Mouse (Mus musculus) stomach, embryonic 16.5 days (tissue): ENCODE data around the gene Rabif. TPM values are rescaled to one million over a fixed set of nuclear protein-coding genes. Genes with fewer than 3 reads are reported as not detected.

Experiments used
- ATAC-seq: fragments of 200-750 bp; cut with Nextera tagmentation; 2 replicates; pipeline ENCODE4 v1.8.0; 2017; ENCODE audit warnings: moderate number of reproducible peaks, moderate TSS enrichment; ENCODE audit not compliant: insufficient read depth, low FRiP score
- H3K27ac ChIP-seq: fragments of 300-500 bp; sonication (generic); 2 replicates; pipeline ENCODE4 v1.5.1; 2014; ENCODE audit warnings: low read length
- H3K27me3 ChIP-seq: fragments of 300-500 bp; sonication (generic); 2 replicates; pipeline ENCODE4 v1.6.1; 2014; ENCODE audit warnings: low read length, control low read depth, mixed read lengths; ENCODE audit not compliant: control insufficient read depth, insufficient read depth
- H3K36me3 ChIP-seq: fragments of 300-500 bp; sonication (generic); 2 replicates; pipeline ENCODE4 v1.6.1; 2014; ENCODE audit warnings: low read length; ENCODE audit not compliant: control insufficient read depth, insufficient read depth
- H3K4me1 ChIP-seq: fragments of 300-500 bp; sonication (generic); 2 replicates; pipeline ENCODE4 v1.6.1; 2014; ENCODE audit warnings: low read length, control low read depth, mixed read lengths; ENCODE audit not compliant: control insufficient read depth, insufficient read depth
- H3K4me2 ChIP-seq: fragments of 300-500 bp; sonication (generic); 2 replicates; pipeline ENCODE4 v1.6.1; 2014; ENCODE audit warnings: low read depth, low read length, mixed read lengths
- H3K4me3 ChIP-seq: fragments of 300-500 bp; sonication (generic); replicated peaks from 2 replicates; pipeline ENCODE4 v1.5.1; 2014; ENCODE audit warnings: mild to moderate bottlenecking, low read length
- H3K9ac ChIP-seq: fragments of 300-500 bp; sonication (generic); 2 replicates; pipeline ENCODE4 v1.6.1; 2014; ENCODE audit warnings: low read length
- H3K9me3 ChIP-seq: fragments of 300-500 bp; sonication (generic); replicated peaks from 2 replicates; pipeline ENCODE4 v1.6.1; 2016; ENCODE audit warnings: low read length, control low read depth; ENCODE audit not compliant: control insufficient read depth
- WGBS: fragments of 180-500 bp; shearing (Covaris S2); extraction: QIAGEN DNeasy Blood & Tissue Kit; methylation state at CpG from one replicate; pipeline ENCODE4 v1.1.7; 2014; 5-methylcytosine and 5-hydroxymethylcytosine counted together
- polyA plus RNA-seq: library from polyadenylated mRNA; unstranded; fragments of >200 nt; fragmentation: Nextera tagmentation; extraction: Ambion mirVana; gene quantifications from 2 replicates; pipeline ENCODE4 v1.2.1, GENCODE M21; 2015

Gene Rabif
- polyA plus RNA-seq, 1 experiment from 2014 or later, result 40.2 TPM

DNA sequence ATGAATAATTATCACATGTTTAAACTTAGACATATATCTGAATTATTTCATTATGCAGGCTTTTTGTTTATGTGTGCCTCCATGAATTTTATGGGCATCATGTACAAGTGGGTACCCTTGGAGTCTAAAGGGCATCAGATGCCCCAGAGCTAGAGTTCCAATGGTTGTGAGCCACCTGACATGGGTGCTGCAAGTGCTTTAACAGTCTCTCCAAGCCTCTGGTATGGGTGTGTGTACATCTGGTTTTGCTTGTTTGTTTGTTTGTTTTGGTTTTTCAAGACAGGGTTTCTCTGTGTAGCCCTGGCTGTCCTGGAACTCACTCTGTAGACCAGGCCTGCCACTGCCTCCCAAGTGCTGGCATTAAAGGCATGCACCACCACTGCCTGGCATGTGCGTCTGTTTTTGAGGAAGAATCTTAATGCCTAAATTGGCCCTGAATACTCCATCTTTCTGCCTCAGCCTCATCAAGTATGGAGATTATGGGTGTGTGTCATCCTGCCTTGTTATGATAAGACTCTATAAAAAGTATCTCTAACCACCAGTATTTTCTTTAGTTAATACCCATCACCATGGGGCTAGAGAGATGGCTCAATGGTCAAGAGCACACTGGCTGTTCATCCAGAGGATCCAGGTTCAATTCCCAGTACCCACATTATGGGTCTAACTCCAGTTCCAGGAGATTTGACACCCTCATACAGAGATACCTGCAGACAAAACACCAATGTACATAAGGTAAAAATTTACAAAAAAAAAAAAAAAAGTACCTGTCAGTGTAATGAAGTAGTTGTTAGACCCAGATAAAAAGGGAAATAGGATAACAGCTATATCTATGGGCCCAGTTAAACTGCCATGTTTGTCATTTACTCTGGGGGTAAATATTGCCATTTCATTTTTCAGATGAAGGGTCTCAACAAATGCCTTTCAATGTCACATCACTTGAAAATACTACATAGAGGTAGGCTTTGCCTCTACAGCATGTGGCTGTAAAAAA is 33.9 kb upstream of the Rabif start:
- no peaks in the 10 kb centered on the region for H3K27me3 ChIP-seq
- no peak overlapping the region for H3K27ac ChIP-seq
- H3K4me2 ChIP-seq, result no peak overlapping the region
- H3K4me3 ChIP-seq, result no peak overlapping the region
- 94% methylated on average over 1 of the region's 1 CpGs for WGBS
- H3K36me3 ChIP-seq, result 0 out of 2 replicates have a peak, but pooled peaks cover 3% of the 10 kb centered on the region
- H3K9ac ChIP-seq, result no peak overlapping the region
- H3K9me3 ChIP-seq, result no peaks in the 10 kb centered on the region
- H3K4me1 ChIP-seq, result peaks cover 4% of the 10 kb centered on the region; the same call in 1 of the 2 replicates
- no peak for ATAC-seq

DNA sequence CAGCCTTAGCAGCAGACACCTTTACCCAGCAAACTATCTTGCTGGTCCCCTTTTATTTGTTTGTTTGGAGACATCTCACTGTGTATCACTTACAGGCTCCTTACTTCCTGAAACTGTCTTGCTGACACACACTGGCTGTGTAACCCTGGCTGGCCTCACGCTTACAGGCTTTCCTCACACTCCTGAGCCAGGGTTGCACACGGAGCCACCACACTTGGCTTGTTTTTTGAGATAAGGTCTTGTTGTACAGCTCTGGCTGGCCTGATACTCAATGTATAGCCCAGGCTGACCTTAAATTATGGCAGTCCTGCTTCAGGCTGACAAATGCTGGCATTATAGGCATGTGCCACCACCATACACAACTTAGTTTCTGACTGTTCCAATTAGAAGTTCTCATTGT is 9.8 kb upstream of the Rabif start:
- Histone ChIP-seq H3K9me3 (no peaks in the 10 kb centered on the region), H3K4me1 (no peaks in the 10 kb centered on the region), H3K27ac (no peak overlapping the region), H3K4me2 (no peak overlapping the region), H3K36me3 (peaks cover 15% of the 10 kb centered on the region), H3K27me3 (no peaks in the 10 kb centered on the region), H3K9ac (no peak overlapping the region), H3K4me3 (no peak overlapping the region)
- no peak for ATAC-seq
- WGBS, result 82% methylated on average over 2 of the region's 2 CpGs

DNA sequence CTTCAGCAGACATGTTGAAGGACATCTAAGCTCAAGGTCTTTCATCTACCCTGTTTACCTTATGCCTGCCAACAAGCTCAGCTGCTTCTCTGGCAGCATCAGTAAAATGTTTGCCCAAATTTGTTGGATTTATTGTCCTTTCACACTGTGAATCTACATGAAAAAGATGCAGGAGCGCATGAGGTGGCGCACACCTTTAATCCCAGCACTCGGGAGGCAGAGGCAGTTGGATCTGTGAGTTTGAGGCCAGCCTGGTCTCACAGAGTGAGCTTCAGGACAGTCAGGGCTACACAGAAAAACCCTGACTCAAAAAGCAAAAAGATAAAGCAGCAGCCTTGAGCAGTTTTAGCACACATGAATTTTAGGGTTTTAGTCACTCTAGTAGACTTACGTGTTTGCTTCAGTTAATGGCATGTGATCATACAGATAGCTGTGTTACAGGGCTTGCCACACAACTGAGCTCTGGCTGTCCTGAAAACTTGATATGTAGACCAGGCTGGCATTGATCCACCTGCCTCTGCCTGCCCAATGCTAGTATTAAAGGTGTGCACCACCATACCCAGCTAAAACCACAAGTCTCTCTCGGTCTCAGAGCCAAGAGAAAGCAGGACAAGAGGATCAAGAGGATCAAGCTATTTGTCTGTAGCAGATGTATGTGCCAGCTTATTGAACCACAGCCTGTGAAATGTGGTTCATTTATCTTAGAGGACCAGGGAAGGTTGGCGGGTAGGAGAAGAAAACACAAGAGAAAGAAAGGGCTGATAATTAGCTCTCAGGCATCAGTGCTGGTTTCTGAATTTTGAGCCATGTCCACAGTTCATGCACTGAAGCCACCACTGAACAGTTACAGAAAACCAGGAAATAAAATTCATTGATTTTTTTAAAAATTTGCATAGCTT is 3.3 kb upstream of the Rabif start:
- Histone ChIP-seq H3K4me3 (no peak overlapping the region), H3K36me3 (peaks cover 11% of the 10 kb centered on the region; the same call in 1 of the 2 replicates), H3K27ac (no peak overlapping the region), H3K9ac (no peak overlapping the region), H3K4me2 (no peak overlapping the region), H3K4me1 (peaks cover 10% of the 10 kb centered on the region), H3K9me3 (no peaks in the 10 kb centered on the region), H3K27me3 (no peaks in the 10 kb centered on the region)
- 87% methylated on average over 6 of the region's 6 CpGs for WGBS
- ATAC-seq, result no peak

DNA sequence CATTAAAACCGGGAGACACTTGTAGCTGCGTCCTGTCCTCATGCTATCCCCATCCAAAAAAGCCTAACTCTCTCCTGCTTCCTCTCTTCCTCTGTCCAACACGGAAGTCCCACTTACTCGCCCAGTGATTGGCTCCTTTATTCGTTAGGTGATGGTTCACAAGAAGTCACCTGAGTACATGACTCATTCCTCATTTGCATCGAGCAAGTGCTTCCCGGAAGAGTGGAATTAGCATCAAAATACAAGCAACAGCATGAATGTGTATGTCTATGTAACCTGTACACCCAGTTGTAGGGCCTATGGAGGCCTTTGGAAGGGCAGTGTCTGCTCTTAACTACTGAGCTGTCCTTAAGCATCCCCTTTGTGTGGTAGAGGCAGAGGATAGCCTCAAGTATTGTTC is 2.2 kb upstream of the Rabif start:
- no peak overlapping the region for H3K4me3 ChIP-seq
- no peaks in the 10 kb centered on the region for H3K9me3 ChIP-seq
- 75% methylated on average over 7 of the region's 7 CpGs for WGBS

DNA sequence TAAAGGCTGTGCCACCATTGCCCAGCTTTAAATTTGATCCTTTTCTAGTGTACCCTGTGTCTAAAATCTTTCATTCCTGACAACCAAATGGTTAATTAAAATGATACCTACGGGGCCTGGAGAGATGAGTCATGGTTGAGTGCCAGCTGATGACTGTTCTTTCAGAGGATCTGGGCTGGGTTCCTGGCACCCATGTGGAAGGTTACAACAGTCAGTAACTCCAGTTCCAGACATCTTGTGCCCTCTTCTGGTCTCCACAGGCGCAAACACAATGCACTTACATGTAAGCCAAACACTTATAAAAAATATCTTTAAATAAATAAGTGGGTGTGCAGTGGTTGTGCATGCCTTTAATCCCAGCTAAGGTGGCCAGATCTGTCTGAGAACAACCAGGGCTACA is 952 bp upstream of the Rabif start:
- no peak for ATAC-seq
- Histone ChIP-seq H3K27me3 (no peaks in the 10 kb centered on the region), H3K9ac (no peak overlapping the region), H3K36me3 (0 out of 2 replicates have a peak, but pooled peaks cover 7% of the 10 kb centered on the region), H3K4me1 (peaks cover 12% of the 10 kb centered on the region), H3K4me3 (no peak overlapping the region), H3K27ac (no peak overlapping the region), H3K9me3 (no peaks in the 10 kb centered on the region), H3K4me2 (no peak overlapping the region)
- WGBS, result 78% methylated on average over 2 of the region's 2 CpGs

More for the DNA sequence above, 2.2 kb upstream of the Rabif start:
- Histone ChIP-seq H3K4me2 (no peak overlapping the region), H3K27me3 (no peaks in the 10 kb centered on the region), H3K27ac (no peak overlapping the region), H3K9ac (no peak overlapping the region), H3K4me1 (peaks cover 12% of the 10 kb centered on the region), H3K36me3 (0 out of 2 replicates have a peak, but pooled peaks cover 8% of the 10 kb centered on the region)
- no peak for ATAC-seq

DNA sequence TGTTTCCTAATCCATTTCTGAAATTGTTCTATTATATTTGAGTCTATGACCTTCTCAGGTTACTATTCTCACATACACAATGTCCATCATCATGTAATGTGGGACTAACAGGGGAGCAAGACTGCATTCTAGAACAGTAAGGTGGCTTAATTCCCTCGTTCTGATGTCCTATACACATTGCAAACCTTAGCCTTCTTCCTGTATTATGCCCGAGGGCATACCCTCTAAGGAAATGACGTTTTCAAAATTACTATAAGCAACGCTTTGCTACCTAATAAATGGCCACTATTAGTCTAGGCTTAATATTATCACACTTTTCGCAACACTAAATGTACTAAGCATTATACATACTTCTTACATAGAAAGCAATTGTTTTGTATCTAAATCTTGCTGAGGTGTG is 492 bp upstream of the Rabif start:
- Histone ChIP-seq H3K36me3 (0 out of 2 replicates have a peak, but pooled peaks cover 2% of the 10 kb centered on the region), H3K4me3 (peak overlapping the region; percentile 86), H3K27me3 (no peaks in the 10 kb centered on the region), H3K4me1 (peaks cover 12% of the 10 kb centered on the region), H3K27ac (peak overlapping the region; percentile 97), H3K9me3 (no peaks in the 10 kb centered on the region), H3K4me2 (peak overlapping the region; percentile 60), H3K9ac (peak overlapping the region; percentile 86)
- WGBS, result 17% methylated on average over 5 of the region's 5 CpGs
- ATAC-seq, result no peak

DNA sequence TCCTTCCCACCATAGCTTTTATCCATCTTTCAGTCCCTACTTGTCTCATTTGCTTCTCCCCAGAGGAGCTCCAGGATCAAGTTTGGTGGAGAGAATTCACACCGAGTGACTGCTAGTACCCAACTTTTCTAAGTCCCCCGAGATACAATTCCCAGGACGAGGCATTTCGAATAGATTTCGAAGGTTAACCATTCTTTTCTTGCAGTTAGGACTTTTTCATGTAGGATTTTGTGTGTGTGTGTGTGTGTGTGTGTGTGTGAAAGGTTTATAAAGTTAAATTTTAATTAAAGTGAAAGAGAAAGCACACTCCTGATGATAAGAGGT is 730 bp downstream of the Rabif start:
- H3K27ac ChIP-seq, result peak overlapping the region; percentile 97
- H3K9me3 ChIP-seq, result no peaks in the 10 kb centered on the region
- ATAC-seq, result no peak
- no peaks in the 10 kb centered on the region for H3K36me3 ChIP-seq
- H3K4me2 ChIP-seq, result peak overlapping the region; percentile 83
- H3K4me3 ChIP-seq, result peak overlapping the region; percentile 86
- peak overlapping the region; percentile 86 for H3K9ac ChIP-seq
- H3K27me3 ChIP-seq, result no peaks in the 10 kb centered on the region
- H3K4me1 ChIP-seq, result peaks cover 12% of the 10 kb centered on the region
- WGBS, result 17% methylated on average over 5 of the region's 5 CpGs

DNA sequence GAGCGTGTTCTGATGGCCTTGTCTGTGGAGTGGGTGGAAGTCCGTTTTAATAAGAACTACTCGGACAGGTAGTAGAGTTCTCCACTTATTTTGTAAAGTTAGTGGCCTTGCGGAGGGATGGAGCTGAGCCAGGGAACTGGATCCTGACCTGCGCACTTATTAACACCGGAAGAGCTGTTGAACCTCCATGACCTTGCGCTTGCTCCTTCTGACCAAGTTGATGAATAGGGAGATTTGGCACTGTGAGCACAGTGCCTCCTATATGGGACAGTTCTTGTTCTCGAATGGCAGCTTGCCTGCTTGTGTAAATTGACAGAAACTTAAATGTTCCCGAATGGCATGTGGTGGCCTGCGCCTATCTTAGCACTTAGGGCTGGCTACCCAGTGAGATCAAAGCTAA is 1.5 kb downstream of the Rabif start:
- Histone ChIP-seq H3K4me2 (peak overlapping the region; percentile 83), H3K4me3 (peak overlapping the region; percentile 86), H3K36me3 (no peaks in the 10 kb centered on the region), H3K4me1 (peaks cover 12% of the 10 kb centered on the region), H3K9ac (peak overlapping the region; percentile 86), H3K27ac (no peak overlapping the region), H3K27me3 (no peaks in the 10 kb centered on the region), H3K9me3 (no peaks in the 10 kb centered on the region)
- no peak for ATAC-seq
- 69% methylated on average over 10 of the region's 10 CpGs for WGBS

DNA sequence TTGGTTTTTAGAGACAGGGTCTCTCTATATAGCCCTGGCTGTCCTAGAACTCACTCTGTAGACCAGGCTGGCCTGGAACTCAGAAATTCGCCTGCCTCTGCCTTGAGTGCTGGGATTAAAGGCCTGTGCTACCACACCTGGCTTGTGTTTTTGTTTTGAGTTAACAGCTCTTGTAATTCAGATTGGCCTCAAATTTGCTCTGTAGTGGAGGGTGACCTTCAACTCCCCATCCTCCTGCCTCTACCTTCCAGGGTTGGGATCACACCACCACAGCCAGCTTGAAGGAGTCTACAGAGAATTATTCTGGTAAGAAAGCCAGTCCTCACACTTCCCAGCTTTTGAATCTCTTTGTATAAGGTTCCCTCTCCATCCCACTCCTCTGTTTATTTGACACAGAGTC is 6.5 kb downstream of the Rabif start:
- H3K36me3 ChIP-seq, result peaks cover 2% of the 10 kb centered on the region; the same call in 1 of the 2 replicates
- no peak overlapping the region for H3K4me2 ChIP-seq
- no peak for ATAC-seq
- 95% methylated on average over 1 of the region's 1 CpGs for WGBS
- no peak overlapping the region for H3K9ac ChIP-seq
- no peak overlapping the region for H3K4me3 ChIP-seq
- H3K27ac ChIP-seq, result no peak overlapping the region
- H3K4me1 ChIP-seq, result peaks cover 5% of the 10 kb centered on the region
- H3K9me3 ChIP-seq, result no peaks in the 10 kb centered on the region
- no peaks in the 10 kb centered on the region for H3K27me3 ChIP-seq
